Mouse (Mus musculus) heart, embryonic 13.5 days (tissue): ENCODE data around the gene Aoc1. TPM values are rescaled to one million over a fixed set of nuclear protein-coding genes. Genes with fewer than 3 reads are reported as not detected.

Experiments
- ATAC-seq: fragments of 200-750 bp; cut with Nextera tagmentation; 2 replicates; pipeline ENCODE4 v1.8.0; 2017; ENCODE audit warnings: moderate TSS enrichment; ENCODE audit not compliant: insufficient number of reproducible peaks, low FRiP score, low TSS enrichment; ENCODE audit errors: extremely low read depth
- H3K27ac ChIP-seq: fragments of 300-500 bp; sonication (generic); replicated peaks from 2 replicates; pipeline ENCODE4 v1.5.1; 2015; ENCODE audit warnings: moderate library complexity, mild to moderate bottlenecking, inconsistent platforms
- H3K27me3 ChIP-seq: fragments of 300-500 bp; sonication (generic); replicated peaks from 2 replicates; pipeline ENCODE4 v1.6.1; 2015; ENCODE audit warnings: mild to moderate bottlenecking, inconsistent platforms
- H3K36me3 ChIP-seq: fragments of 300-500 bp; sonication (generic); 2 replicates; pipeline ENCODE4 v1.6.1; 2015; ENCODE audit warnings: mild to moderate bottlenecking, inconsistent platforms
- H3K4me1 ChIP-seq: fragments of 300-500 bp; sonication (generic); 2 replicates; pipeline ENCODE4 v1.6.1; 2015; ENCODE audit warnings: inconsistent platforms
- H3K4me2 ChIP-seq: fragments of 300-500 bp; sonication (generic); 2 replicates; pipeline ENCODE4 v1.6.1; 2015; ENCODE audit warnings: inconsistent platforms, mild to moderate bottlenecking, moderate library complexity
- H3K4me3 ChIP-seq: fragments of 300-500 bp; sonication (generic); 2 replicates; pipeline ENCODE4 v1.5.1; 2015; ENCODE audit warnings: moderate library complexity, mild to moderate bottlenecking, inconsistent platforms
- H3K9ac ChIP-seq: fragments of 300-500 bp; sonication (generic); 2 replicates; pipeline ENCODE4 v1.6.1; 2015; ENCODE audit warnings: inconsistent platforms, mild to moderate bottlenecking, moderate library complexity
- H3K9me3 ChIP-seq: fragments of 300-500 bp; sonication (generic); 2 replicates; pipeline ENCODE4 v1.6.1; 2016; ENCODE audit warnings: inconsistent platforms
- WGBS: fragments of 180-500 bp; shearing (Covaris S2); methylation state at CpG from one replicate; pipeline ENCODE4 v1.1.7; 2015; ENCODE audit warnings: mixed read lengths; 5-methylcytosine and 5-hydroxymethylcytosine counted together
- polyA plus RNA-seq: library from polyadenylated mRNA; unstranded; fragments of >200 nt; fragmentation: Nextera tagmentation; extraction: Ambion mirVana; gene quantifications from 2 replicates; pipeline ENCODE4 v1.2.1, GENCODE M21; 2015

Gene Aoc1
- polyA plus RNA-seq, 1 experiment from 2014 or later = not detected

- no peaks in the 10 kb centered on the region; the same call in 1 of the 2 replicates for H3K27me3 ChIP-seq
- WGBS = 81% methylated on average over 5 of the region's 5 CpGs
Measured at GRCm38 (mm10) chr6:48929595-48929994, 56.9 kb downstream of the Aoc1 start, which contains the start of gene 1600015I10Rik. 1600015I10Rik (plus strand) TSS chr6:48929895.

GRCm38 (mm10) chr6:48949596-48949995 lies 76.9 kb downstream of the Aoc1 start:
- H3K27me3 ChIP-seq = no peaks in the 10 kb centered on the region
- no peaks in the 10 kb centered on the region for H3K36me3 ChIP-seq
- ATAC-seq = no peak
- no peak overlapping the region for H3K4me2 ChIP-seq
- H3K9me3 ChIP-seq = 0 out of 2 replicates have a peak, but pooled peaks cover 3% of the 10 kb centered on the region
- no peak overlapping the region for H3K9ac ChIP-seq
- no peak overlapping the region for H3K27ac ChIP-seq
- 67% methylated on average over 2 of the region's 2 CpGs for WGBS
- no peak overlapping the region for H3K4me3 ChIP-seq
- no peaks in the 10 kb centered on the region for H3K4me1 ChIP-seq

More at GRCm38 (mm10) chr6:48929595-48929994, 56.9 kb downstream of the Aoc1 start, which contains the start of gene 1600015I10Rik:
- Histone ChIP-seq H3K4me2 (no peak within 1 kb of the TSS), H3K4me3 (no peak within 1 kb of the TSS), H3K36me3 (no peaks in the 10 kb centered on the region), H3K27ac (no peak within 1 kb of the TSS), H3K9ac (no peak within 1 kb of the TSS), H3K9me3 (no peaks in the 10 kb centered on the region), H3K4me1 (peaks cover 10% of the 10 kb centered on the region)
- ATAC-seq = no peak

- Histone ChIP-seq H3K27me3 (no peaks in the 10 kb centered on the region), H3K4me2 (no peak overlapping the region), H3K4me1 (no peaks in the 10 kb centered on the region), H3K9me3 (no peaks in the 10 kb centered on the region), H3K36me3 (no peaks in the 10 kb centered on the region), H3K4me3 (no peak overlapping the region), H3K27ac (no peak overlapping the region), H3K9ac (no peak overlapping the region)
- 74% methylated on average over 5 of the region's 5 CpGs for WGBS
- ATAC-seq = no peak
Measured at GRCm38 (mm10) chr6:48950676-48951075, 78.0 kb downstream of the Aoc1 start.

GRCm38 (mm10) chr6:48951630-48952029 lies 78.9 kb downstream of the Aoc1 start:
- Histone ChIP-seq H3K4me2 (no peak overlapping the region), H3K27me3 (no peaks in the 10 kb centered on the region), H3K4me1 (no peaks in the 10 kb centered on the region), H3K9ac (no peak overlapping the region), H3K4me3 (no peak overlapping the region), H3K27ac (no peak overlapping the region), H3K9me3 (no peaks in the 10 kb centered on the region), H3K36me3 (no peaks in the 10 kb centered on the region)
- ATAC-seq = no peak
- 76% methylated on average over 6 of the region's 6 CpGs for WGBS

GRCm38 (mm10) chr6:48953220-48953619 lies 80.5 kb downstream of the Aoc1 start:
- no peak overlapping the region for H3K9ac ChIP-seq
- no peak for ATAC-seq
- no peak overlapping the region for H3K4me2 ChIP-seq
- WGBS = 75% methylated on average over 5 of the region's 5 CpGs
- H3K36me3 ChIP-seq = no peaks in the 10 kb centered on the region
- H3K4me3 ChIP-seq = no peak overlapping the region
- no peak overlapping the region for H3K27ac ChIP-seq
- H3K9me3 ChIP-seq = no peaks in the 10 kb centered on the region
- no peaks in the 10 kb centered on the region for H3K27me3 ChIP-seq
- H3K4me1 ChIP-seq = no peaks in the 10 kb centered on the region

GRCm38 (mm10) chr6:48954211-48954610 lies 81.5 kb downstream of the Aoc1 start:
- no peak overlapping the region for H3K4me3 ChIP-seq
- WGBS = 74% methylated on average over 5 of the region's 5 CpGs
- H3K36me3 ChIP-seq = no peaks in the 10 kb centered on the region
- ATAC-seq = no peak
- no peak overlapping the region for H3K27ac ChIP-seq
- H3K27me3 ChIP-seq = no peaks in the 10 kb centered on the region
- H3K9me3 ChIP-seq = no peaks in the 10 kb centered on the region
- H3K4me1 ChIP-seq = no peaks in the 10 kb centered on the region
- H3K9ac ChIP-seq = no peak overlapping the region
- no peak overlapping the region for H3K4me2 ChIP-seq

- Histone ChIP-seq H3K27ac (no peak overlapping the region), H3K4me3 (no peak overlapping the region), H3K36me3 (no peaks in the 10 kb centered on the region), H3K4me2 (no peak overlapping the region), H3K27me3 (no peaks in the 10 kb centered on the region), H3K9ac (no peak overlapping the region), H3K4me1 (no peaks in the 10 kb centered on the region), H3K9me3 (no peaks in the 10 kb centered on the region)
- 32% methylated on average over 1 of the region's 1 CpGs for WGBS
- ATAC-seq = no peak
Measured at GRCm38 (mm10) chr6:48954946-48955345, 82.2 kb downstream of the Aoc1 start.

GRCm38 (mm10) chr6:48956785-48957184 lies 84.1 kb downstream of the Aoc1 start:
- Histone ChIP-seq H3K27ac (no peak overlapping the region), H3K9me3 (no peaks in the 10 kb centered on the region), H3K27me3 (no peaks in the 10 kb centered on the region), H3K4me1 (no peaks in the 10 kb centered on the region), H3K9ac (no peak overlapping the region), H3K36me3 (no peaks in the 10 kb centered on the region), H3K4me3 (no peak overlapping the region), H3K4me2 (no peak overlapping the region)
- ATAC-seq = no peak
- 72% methylated on average over 4 of the region's 4 CpGs for WGBS

GRCm38 (mm10) chr6:48958053-48958452 lies 85.4 kb downstream of the Aoc1 start:
- Histone ChIP-seq H3K4me1 (no peaks in the 10 kb centered on the region), H3K9me3 (no peaks in the 10 kb centered on the region), H3K27me3 (0 out of 2 replicates have a peak, but pooled peaks cover 3% of the 10 kb centered on the region), H3K27ac (no peak overlapping the region), H3K4me2 (no peak overlapping the region), H3K36me3 (no peaks in the 10 kb centered on the region), H3K4me3 (no peak overlapping the region), H3K9ac (no peak overlapping the region)
- WGBS = 63% methylated on average over 1 of the region's 1 CpGs
- ATAC-seq = no peak

Other genes with a start within 250 kb of the Aoc1 start
- 1.2 TPM in 2 replicates for gene AI854703, start 246.1 kb upstream of the Aoc1 start, polyA plus RNA-seq
- 1.1 and 1.2 TPM in 2 replicates for gene Gimap8, start 225.7 kb upstream of the Aoc1 start, polyA plus RNA-seq
- 7.5 and 8.7 TPM in 2 replicates for gene Gimap9, start 196.8 kb upstream of the Aoc1 start, polyA plus RNA-seq
- gene Gimap4, start 188.3 kb upstream of the Aoc1 start, polyA plus RNA-seq = 18.4 and 19.1 TPM in 2 replicates
- 33.4 TPM in 2 replicates for gene Gimap6, start 164.7 kb upstream of the Aoc1 start, polyA plus RNA-seq
- gene Gm28053, start 154.3 kb upstream of the Aoc1 start, polyA plus RNA-seq = 3.7 and 5.0 TPM in 2 replicates
- not detected in 2 replicates for gene Gimap7, start 154.3 kb upstream of the Aoc1 start, polyA plus RNA-seq
- 24.2 and 27.5 TPM in 2 replicates for gene Gimap1, start 133.8 kb upstream of the Aoc1 start, polyA plus RNA-seq
- gene Gimap5, start 126.7 kb upstream of the Aoc1 start, polyA plus RNA-seq = 7.2 and 8.2 TPM in 2 replicates
- 0.06 TPM in 1 of 2 replicates, not detected in the other for gene Gimap3, start 102.0 kb upstream of the Aoc1 start, polyA plus RNA-seq
- gene Tmem176a, start 32.0 kb upstream of the Aoc1 start, polyA plus RNA-seq = 94.5 and 102 TPM in 2 replicates
- 249 and 268 TPM in 2 replicates for gene Tmem176b, start 31.4 kb upstream of the Aoc1 start, polyA plus RNA-seq
- gene 1600015I10Rik, start 57.0 kb downstream of the Aoc1 start, polyA plus RNA-seq = not detected in 2 replicates
- gene Doxl2, start 102.1 kb downstream of the Aoc1 start, polyA plus RNA-seq = not detected in 2 replicates
- gene Svs1, start 114.0 kb downstream of the Aoc1 start, polyA plus RNA-seq = not detected in 2 replicates
- gene Gpnmb, start 163.7 kb downstream of the Aoc1 start, polyA plus RNA-seq = 0.66 and 0.83 TPM in 2 replicates
- 49.6 and 59.8 TPM in 2 replicates for gene Malsu1, start 200.9 kb downstream of the Aoc1 start, polyA plus RNA-seq